Mouse (Mus musculus) brain, embryonic 18.5 days (tissue): ENCODE results near the gene Cd80.

Experiments used
- DNase-seq: peaks from one replicate; pipeline ENCODE4 v3.0.0-alpha.2; 2012; ENCODE audit warnings: low read depth, low spot score

Gene Cd80

GRCm38 (mm10) chr16:38522129-38523084, 67.0 kb downstream of the Cd80 start, which contains the start of gene Timmdc1:
Gene Timmdc1 (minus strand): TSS chr16:38522663.
- peak; percentile 82 for DNase-seq

GRCm38 (mm10) chr16:38526264-38526663, 70.9 kb downstream of the Cd80 start:
- no peak for DNase-seq

GRCm38 (mm10) chr16:38536544-38537146, 81.3 kb downstream of the Cd80 start:
- DNase-seq: peak; percentile 20

- no peak for DNase-seq
Observed at GRCm38 (mm10) chr16:38538716-38539380, 83.5 kb downstream of the Cd80 start.
